Mouse (Mus musculus): ENCODE data around the gene Rce1.

GRCm38 (mm10) chr19:4602459-4602858 is 23.0 kb downstream of the Rce1 start:
- no peak for TF ChIP-seq POLR2A (IDR thresholded peaks at IDR 0.05; ENCODE audit: insufficient read depth, low read depth, low read length)
- no peak for TF ChIP-seq CTCF (IDR thresholded peaks at IDR 0.05)
